Mouse (Mus musculus) olfactory bulb, adult 2 months (tissue): ENCODE data around the gene Col12a1.

Source experiments
- CTCF ChIP-seq: fragments of 200-500 bp; IDR thresholded peaks from 2 replicates; pipeline ENCODE4 v1.5.1; 2012; ENCODE audit warnings: low read depth, mild to moderate bottlenecking, low read length, moderate library complexity; ENCODE audit not compliant: insufficient read depth
- POLR2A ChIP-seq: fragments of 200-500 bp; IDR thresholded peaks from 2 replicates; pipeline ENCODE4 v1.6.1; 2012; ENCODE audit warnings: mild to moderate bottlenecking, low read depth, low read length, moderate library complexity; ENCODE audit not compliant: insufficient read depth

GRCm38 (mm10) chr9:79566838-79567237 is 151.8 kb downstream of the Col12a1 start:
- TF ChIP-seq POLR2A, result no peak
- no peak for TF ChIP-seq CTCF
